Mouse (Mus musculus) embryonic facial prominence, embryonic 12.5 days (tissue): ENCODE results near the gene Stpg3. TPM values are rescaled to one million over a fixed set of nuclear protein-coding genes. Genes with fewer than 3 reads are reported as not detected.

Experiments
- ATAC-seq: fragments of 200-750 bp; cut with Nextera tagmentation; 2 replicates; pipeline ENCODE4 v1.8.0; 2017; ENCODE audit not compliant: insufficient number of reproducible peaks, insufficient read depth, low FRiP score, low TSS enrichment
- H3K27ac ChIP-seq: fragments of 300-500 bp; sonication (generic); 2 replicates; pipeline ENCODE4 v1.5.1; 2016; ENCODE audit warnings: mild to moderate bottlenecking
- H3K27me3 ChIP-seq: fragments of 300-500 bp; sonication (generic); 2 replicates; pipeline ENCODE4 v1.6.1; 2016; ENCODE audit warnings: mild to moderate bottlenecking, moderate library complexity
- H3K36me3 ChIP-seq: fragments of 300-500 bp; sonication (generic); 2 replicates; pipeline ENCODE4 v1.6.1; 2016; ENCODE audit warnings: mild to moderate bottlenecking
- H3K4me1 ChIP-seq: fragments of 300-500 bp; sonication (generic); 2 replicates; pipeline ENCODE4 v1.6.1; 2016
- H3K4me2 ChIP-seq: fragments of 300-500 bp; sonication (generic); replicated peaks from 2 replicates; pipeline ENCODE4 v1.6.1; 2016; ENCODE audit warnings: mild to moderate bottlenecking, moderate library complexity
- H3K4me3 ChIP-seq: fragments of 300-500 bp; sonication (generic); 2 replicates; pipeline ENCODE4 v1.5.1; 2016; ENCODE audit warnings: mild to moderate bottlenecking
- H3K9ac ChIP-seq: fragments of 300-500 bp; sonication (generic); 2 replicates; pipeline ENCODE4 v1.6.1; 2016; ENCODE audit warnings: mild to moderate bottlenecking, moderate library complexity
- H3K9me3 ChIP-seq: fragments of 300-500 bp; sonication (generic); 2 replicates; pipeline ENCODE4 v1.6.1; 2016; ENCODE audit warnings: mild to moderate bottlenecking, moderate library complexity
- WGBS: fragments of 180-500 bp; shearing (Covaris S2); methylation state at CpG from one replicate; pipeline ENCODE4 v1.1.7; 2016; 5-methylcytosine and 5-hydroxymethylcytosine counted together
- polyA plus RNA-seq: library from polyadenylated mRNA; unstranded; fragments of >200 nt; fragmentation: Nextera tagmentation; extraction: Ambion mirVana; gene quantifications from 2 replicates; pipeline ENCODE4 v1.2.1, GENCODE M21; 2016

Stpg3 gene
- polyA plus RNA-seq, 1 experiment from 2014 or later = not detected

DNA sequence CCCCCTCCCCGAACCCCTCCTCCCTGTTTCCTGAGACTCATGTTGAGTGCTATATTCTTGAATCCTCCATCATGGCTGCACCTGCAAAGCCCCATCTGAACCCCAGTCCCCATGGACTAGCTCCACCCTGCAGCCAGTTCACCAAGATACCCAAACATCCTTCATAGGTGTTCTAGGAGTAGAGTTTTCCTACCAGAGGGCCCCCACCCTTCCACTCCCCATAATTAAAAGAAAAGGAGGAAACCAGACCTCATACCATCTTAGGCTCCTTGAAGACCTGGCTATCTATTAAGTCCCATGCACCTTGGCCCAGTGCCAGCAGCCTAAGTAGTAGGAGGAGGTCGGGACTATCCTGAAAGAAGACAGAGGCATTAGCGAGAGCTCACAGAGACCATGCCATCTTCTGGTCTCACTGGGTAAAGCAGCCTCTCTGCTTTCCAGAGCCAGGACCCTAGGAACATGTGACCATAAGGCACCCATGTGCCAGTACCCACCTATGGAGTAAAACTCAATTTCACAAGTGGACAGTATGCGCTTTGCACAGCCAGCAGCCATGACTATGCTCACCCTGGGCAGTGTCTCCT lies 10.7 kb downstream of the Stpg3 start:
- WGBS = 65% methylated on average over 4 of the region's 4 CpGs
- Histone ChIP-seq H3K4me3 (no peak overlapping the region), H3K36me3 (peaks cover 88% of the 10 kb centered on the region), H3K4me2 (no peak overlapping the region), H3K27ac (no peak overlapping the region), H3K9ac (no peak overlapping the region), H3K9me3 (no peaks in the 10 kb centered on the region), H3K27me3 (no peaks in the 10 kb centered on the region), H3K4me1 (no peaks in the 10 kb centered on the region)
- no peak for ATAC-seq

DNA sequence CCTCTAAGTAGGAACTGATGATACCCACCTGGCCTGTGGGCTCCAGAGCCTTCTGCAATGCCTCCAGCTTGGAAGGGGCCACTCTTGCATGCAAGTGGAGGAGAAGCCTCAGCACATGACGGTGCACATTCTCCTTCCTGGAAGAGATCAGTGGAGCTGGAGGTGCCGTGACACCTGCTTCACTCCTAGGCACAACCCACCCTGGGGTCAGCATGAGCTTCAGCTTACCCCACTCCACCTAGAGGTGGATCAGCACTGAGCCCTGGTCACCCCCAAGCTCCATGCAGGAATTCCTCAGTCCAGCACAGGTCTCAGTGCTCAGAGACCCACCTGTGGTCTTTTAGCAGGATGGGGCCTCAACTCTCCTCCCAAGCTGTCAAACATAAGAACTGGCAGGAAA lies 13.8 kb downstream of the Stpg3 start:
- no peaks in the 10 kb centered on the region for H3K9me3 ChIP-seq
- H3K27me3 ChIP-seq = peaks cover 19% of the 10 kb centered on the region
- H3K4me3 ChIP-seq = no peak overlapping the region
- H3K27ac ChIP-seq = no peak overlapping the region
- peaks cover 65% of the 10 kb centered on the region for H3K36me3 ChIP-seq
- H3K4me1 ChIP-seq = peaks cover 10% of the 10 kb centered on the region; the same call in 1 of the 2 replicates
- 87% methylated on average over 2 of the region's 2 CpGs for WGBS
- no peak for ATAC-seq
- no peak overlapping the region for H3K9ac ChIP-seq
- H3K4me2 ChIP-seq = no peak overlapping the region

DNA sequence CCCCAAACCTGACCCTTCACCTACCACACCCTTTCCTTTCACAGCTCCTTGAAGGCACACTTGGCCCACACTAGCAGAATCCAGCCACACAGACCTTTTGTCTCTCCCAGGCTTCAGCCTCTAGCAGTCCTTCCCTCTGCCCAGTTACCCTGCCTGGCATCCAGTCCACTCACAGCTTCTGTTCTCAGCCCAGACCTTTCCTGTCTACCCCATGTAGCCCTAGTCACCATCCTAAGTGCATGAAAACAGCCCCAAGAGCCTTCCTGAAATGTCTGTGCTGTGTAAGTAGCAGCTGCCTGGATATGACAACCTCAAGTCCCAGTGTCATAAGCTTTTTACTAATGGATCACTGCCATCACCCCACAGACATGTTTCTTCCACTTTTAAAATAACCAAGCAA lies 16.5 kb downstream of the Stpg3 start:
- peaks cover 40% of the 10 kb centered on the region for H3K36me3 ChIP-seq
- peaks cover 16% of the 10 kb centered on the region for H3K4me1 ChIP-seq
- H3K9me3 ChIP-seq = no peaks in the 10 kb centered on the region
- H3K27me3 ChIP-seq = peaks cover 39% of the 10 kb centered on the region
- no peak overlapping the region for H3K9ac ChIP-seq
- no peak for ATAC-seq
- no peak overlapping the region for H3K4me2 ChIP-seq
- H3K4me3 ChIP-seq = no peak overlapping the region
- H3K27ac ChIP-seq = no peak overlapping the region

DNA sequence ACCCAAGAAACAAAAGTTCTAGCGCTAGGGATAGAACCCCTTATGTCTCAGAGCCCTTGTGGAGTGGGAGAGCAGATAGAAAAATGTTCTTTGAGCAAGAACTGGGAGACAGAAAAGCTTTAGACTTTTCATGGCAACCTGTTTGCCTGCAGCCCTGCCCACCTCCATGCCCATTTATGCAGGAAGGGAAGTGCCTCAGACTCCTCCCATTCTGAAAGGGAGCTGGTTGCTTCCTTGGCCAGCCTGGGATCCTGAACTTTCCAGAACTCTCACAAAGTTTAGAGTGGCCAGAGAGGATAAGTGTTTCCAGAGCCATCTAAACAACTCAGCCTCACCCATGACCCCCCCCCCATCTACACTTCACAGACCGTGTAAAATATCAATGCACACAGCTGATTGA lies 17.2 kb downstream of the Stpg3 start:
- no peak overlapping the region for H3K9ac ChIP-seq

DNA sequence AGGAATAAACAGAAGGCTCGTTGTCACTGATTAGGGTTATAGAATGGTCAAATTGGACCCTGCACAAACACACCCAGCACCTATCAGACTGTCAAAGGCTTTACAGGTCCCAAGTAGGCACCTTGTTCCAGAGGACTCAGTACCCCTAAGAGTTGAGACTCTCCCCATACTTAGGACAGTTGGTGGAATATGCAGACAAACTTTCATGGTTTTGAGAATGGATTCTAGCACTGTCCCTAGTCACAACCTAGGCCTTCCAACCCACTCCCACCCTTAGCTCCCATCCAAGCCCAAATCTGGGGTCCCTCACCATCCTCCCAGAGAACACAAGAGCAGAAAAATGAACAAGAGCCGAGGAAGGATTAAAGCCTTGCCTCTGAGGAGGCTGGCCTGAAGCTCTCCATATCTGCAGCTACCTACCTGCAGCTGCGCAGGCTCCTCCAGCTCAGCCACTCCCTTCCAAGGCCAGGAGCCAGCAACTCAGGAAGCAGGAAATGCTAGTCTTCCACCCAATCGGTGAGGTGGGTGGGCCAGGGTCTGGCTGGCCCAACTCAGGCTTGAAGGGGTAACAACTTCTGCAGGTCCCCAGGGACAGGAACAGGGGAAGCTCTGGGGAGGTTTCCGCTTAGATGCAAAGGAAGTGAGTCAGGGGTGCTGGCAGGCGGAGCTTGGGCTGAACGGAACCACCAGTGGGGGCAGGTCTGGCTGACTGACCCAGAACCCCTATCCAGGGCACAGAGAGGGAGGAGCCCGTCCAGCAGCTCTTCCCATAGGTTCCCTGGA lies 18.1 kb downstream of the Stpg3 start, which contains the start of gene Tor4a:
Gene Tor4a (minus strand): TSS at position 715 of the 783 bp plus-strand sequence.
- Histone ChIP-seq H3K27me3 (peaks cover 39% of the 10 kb centered on the region), H3K9me3 (no peaks in the 10 kb centered on the region), H3K4me3 (peak within 1 kb of the TSS; percentile 25), H3K4me2 (peak within 1 kb of the TSS; percentile 43), H3K4me1 (peaks cover 16% of the 10 kb centered on the region), H3K27ac (no peak within 1 kb of the TSS), H3K36me3 (peaks cover 24% of the 10 kb centered on the region), H3K9ac (no peak within 1 kb of the TSS)
- no peak for ATAC-seq
- WGBS = 9% methylated on average over 8 of the region's 8 CpGs

More for the DNA sequence above, 17.2 kb downstream of the Stpg3 start:
- WGBS = 26% methylated on average over 2 of the region's 2 CpGs
- ATAC-seq = no peak
- no peaks in the 10 kb centered on the region for H3K9me3 ChIP-seq
- H3K27me3 ChIP-seq = peaks cover 39% of the 10 kb centered on the region
- H3K4me3 ChIP-seq = no peak overlapping the region
- H3K4me2 ChIP-seq = no peak overlapping the region; the same call in 1 of the 2 replicates
- H3K27ac ChIP-seq = no peak overlapping the region
- H3K36me3 ChIP-seq = peaks cover 32% of the 10 kb centered on the region
- peaks cover 16% of the 10 kb centered on the region for H3K4me1 ChIP-seq

DNA sequence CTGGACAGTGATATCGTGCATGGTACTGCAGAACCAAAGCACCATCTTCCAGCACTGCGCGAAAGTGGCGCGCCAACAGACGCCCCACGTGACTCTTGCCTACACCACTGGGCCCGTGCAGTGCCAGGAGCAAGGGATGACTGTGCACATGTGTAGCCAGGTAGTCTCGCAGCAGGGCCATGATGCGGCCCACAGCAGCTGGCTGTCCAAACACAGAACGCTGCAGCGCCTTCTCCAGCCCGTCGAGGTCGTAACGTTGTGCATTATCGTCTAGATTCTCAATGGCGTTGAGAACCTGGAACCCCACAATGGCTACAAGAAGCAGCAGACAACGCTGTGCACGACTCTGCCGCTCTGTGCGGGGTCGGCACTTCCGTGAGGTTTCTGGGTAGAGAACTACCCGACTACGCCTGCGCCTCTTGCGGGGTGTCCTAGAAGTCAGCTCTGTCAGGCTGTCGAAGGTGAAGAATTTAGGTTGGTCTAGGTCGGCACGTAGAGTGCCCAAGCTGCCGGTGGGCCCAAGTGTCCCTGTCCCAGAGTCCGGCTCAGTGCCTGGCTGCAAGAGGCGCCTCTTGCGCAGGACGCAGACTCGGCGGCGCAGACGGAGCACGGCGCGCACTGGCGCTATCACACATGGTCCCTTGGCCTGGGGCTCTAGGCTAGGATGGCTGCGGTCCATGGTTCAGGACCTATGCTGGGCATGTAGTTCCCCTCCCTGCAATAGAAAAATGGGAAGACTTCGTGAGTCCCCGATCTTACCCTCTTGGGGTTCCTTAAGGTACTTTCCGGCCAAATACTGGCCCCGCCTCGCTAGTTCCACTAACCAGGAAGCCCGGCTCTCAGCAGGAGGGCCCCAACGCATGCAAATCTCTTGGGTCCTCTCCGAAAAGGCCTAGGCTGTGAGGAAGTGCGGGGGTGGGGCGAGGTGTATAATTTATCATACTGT lies 19.0 kb downstream of the Stpg3 start:
- 19% methylated on average over 55 of the region's 55 CpGs for WGBS
- H3K27me3 ChIP-seq = peaks cover 39% of the 10 kb centered on the region
- peak overlapping the region; percentile 25 for H3K4me3 ChIP-seq
- H3K36me3 ChIP-seq = peaks cover 16% of the 10 kb centered on the region
- no peak overlapping the region for H3K27ac ChIP-seq
- H3K4me2 ChIP-seq = peak overlapping the region; percentile 43
- no peak for ATAC-seq
- H3K9ac ChIP-seq = no peak overlapping the region
- peaks cover 16% of the 10 kb centered on the region for H3K4me1 ChIP-seq
- no peaks in the 10 kb centered on the region for H3K9me3 ChIP-seq

DNA sequence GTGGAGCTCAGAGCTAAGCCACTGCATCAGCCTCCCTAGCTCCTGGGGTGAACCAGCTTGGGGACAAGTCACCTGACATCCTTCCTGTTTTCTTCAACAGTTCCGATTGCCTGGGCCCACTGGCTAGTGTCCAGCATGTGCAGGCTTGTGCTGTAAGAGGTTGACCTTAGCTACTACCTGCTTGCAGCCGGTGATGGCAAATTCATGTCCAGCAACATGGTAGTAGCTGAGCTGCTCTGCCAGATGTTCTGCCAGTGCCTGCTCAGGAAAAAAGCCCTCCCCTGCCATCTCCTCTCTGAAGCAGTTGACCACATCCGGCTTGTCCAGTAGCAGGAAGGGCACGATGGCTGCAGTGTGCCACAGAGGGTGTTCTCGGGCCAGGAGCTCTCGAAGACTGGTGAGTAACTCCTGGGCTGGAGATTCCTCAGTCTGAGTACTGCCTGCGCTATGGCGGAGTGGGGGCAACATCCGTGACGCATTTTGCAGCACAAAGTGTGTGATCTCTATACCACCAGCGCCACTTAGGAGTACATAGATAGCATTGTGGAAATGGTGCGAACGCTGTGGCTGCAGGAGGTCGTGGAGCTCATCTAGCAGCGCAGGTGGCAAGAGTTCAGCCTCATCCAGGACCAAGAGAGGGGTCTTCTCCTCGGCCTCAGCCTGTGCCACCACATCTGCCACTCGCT lies 19.8 kb downstream of the Stpg3 start:
- no peak overlapping the region for H3K9ac ChIP-seq
- H3K27ac ChIP-seq = no peak overlapping the region
- H3K27me3 ChIP-seq = peaks cover 39% of the 10 kb centered on the region
- peak overlapping the region; percentile 43; the same call in 1 of the 2 replicates for H3K4me2 ChIP-seq
- WGBS = 79% methylated on average over 17 of the region's 17 CpGs
- no peak for ATAC-seq
- peaks cover 7% of the 10 kb centered on the region for H3K36me3 ChIP-seq
- H3K4me3 ChIP-seq = no peak overlapping the region
- H3K4me1 ChIP-seq = peaks cover 16% of the 10 kb centered on the region
- H3K9me3 ChIP-seq = no peaks in the 10 kb centered on the region

DNA sequence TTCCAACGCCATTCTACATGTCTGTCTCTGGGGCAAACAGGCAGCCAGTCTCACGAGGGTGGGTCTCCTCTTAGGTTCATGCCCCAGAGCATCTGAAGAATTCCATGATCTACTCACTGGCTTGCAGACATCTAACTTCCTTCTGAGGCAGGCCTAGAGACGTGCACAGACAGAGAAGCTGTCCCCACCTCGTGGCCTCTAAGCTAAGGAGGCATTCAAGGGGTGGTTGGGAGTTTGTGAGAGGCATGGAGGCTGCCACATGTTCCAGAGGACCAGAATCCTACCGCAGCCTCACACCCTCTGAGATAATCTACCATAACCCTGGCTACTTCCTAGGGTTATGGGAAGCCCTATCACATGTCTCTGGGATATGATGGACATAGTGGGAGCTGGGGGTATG lies 20.4 kb downstream of the Stpg3 start:
- WGBS = 74% methylated on average over 5 of the region's 5 CpGs
- no peak overlapping the region for H3K4me2 ChIP-seq
- H3K4me1 ChIP-seq = peaks cover 16% of the 10 kb centered on the region
- 0 out of 2 replicates have a peak overlapping the region, but pooled peaks have one; percentile 33 for H3K9ac ChIP-seq
- H3K27me3 ChIP-seq = peaks cover 39% of the 10 kb centered on the region
- H3K36me3 ChIP-seq = peaks cover 2% of the 10 kb centered on the region; the same call in 1 of the 2 replicates
- no peak overlapping the region for H3K4me3 ChIP-seq
- H3K27ac ChIP-seq = no peak overlapping the region
- H3K9me3 ChIP-seq = no peaks in the 10 kb centered on the region
- no peak for ATAC-seq

DNA sequence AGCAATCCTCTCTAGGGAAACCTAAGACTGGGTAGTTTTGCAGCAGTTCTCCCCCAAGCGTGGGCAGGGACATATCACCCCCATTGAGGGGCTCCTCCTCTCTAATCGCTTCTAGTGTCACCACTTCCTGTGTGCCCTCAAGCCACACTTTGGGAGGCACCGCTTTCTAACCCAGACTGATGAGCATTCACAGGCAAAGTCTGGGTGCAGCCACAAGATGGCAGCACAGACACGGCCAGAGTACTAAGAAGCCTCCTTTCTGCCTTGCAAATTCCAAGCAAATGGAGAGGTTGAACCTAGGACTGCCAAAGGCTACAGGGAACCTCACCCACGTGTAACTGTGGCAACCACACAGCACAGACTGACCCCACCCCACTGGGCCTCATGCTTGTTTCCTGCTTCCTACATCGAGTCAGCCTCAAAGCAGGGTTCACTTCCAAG lies 21.1 kb downstream of the Stpg3 start:
- H3K36me3 ChIP-seq = no peaks in the 10 kb centered on the region
- peaks cover 39% of the 10 kb centered on the region for H3K27me3 ChIP-seq
- no peaks in the 10 kb centered on the region for H3K9me3 ChIP-seq
- peak overlapping the region; percentile 27; the same call in 1 of the 2 replicates for H3K4me2 ChIP-seq
- under 1% methylated on average over 6 of the region's 6 CpGs for WGBS
- H3K27ac ChIP-seq = no peak overlapping the region
- ATAC-seq = peak; percentile 57
- H3K9ac ChIP-seq = peak overlapping the region; percentile 33; the same call in 1 of the 2 replicates
- H3K4me1 ChIP-seq = peaks cover 16% of the 10 kb centered on the region
- no peak overlapping the region for H3K4me3 ChIP-seq

DNA sequence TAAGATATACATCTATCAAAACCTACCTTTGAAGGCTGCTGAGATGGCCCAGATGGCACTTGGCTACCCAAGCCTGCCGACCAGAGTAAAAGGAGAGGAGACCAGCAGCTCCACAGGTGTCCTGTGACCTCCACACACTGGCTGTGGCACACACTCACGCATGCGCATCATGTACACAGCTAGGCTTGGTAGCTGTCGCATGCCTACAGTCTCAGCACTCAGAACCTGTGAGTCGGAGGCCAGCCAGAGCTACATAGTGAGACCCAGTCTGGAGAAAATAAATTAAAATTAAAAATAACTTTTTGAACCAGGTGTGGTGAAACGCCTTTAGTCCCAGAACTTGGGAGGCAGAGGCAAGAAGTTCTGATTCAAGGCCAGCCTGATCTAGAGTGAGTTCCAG lies 26.6 kb downstream of the Stpg3 start:
- Histone ChIP-seq H3K27ac (no peak overlapping the region), H3K4me1 (peaks cover 14% of the 10 kb centered on the region; the same call in 1 of the 2 replicates), H3K9ac (no peak overlapping the region), H3K4me3 (no peak overlapping the region), H3K4me2 (no peak overlapping the region), H3K36me3 (no peaks in the 10 kb centered on the region), H3K27me3 (peaks cover 27% of the 10 kb centered on the region), H3K9me3 (no peaks in the 10 kb centered on the region)
- 79% methylated on average over 6 of the region's 6 CpGs for WGBS
- no peak for ATAC-seq

DNA sequence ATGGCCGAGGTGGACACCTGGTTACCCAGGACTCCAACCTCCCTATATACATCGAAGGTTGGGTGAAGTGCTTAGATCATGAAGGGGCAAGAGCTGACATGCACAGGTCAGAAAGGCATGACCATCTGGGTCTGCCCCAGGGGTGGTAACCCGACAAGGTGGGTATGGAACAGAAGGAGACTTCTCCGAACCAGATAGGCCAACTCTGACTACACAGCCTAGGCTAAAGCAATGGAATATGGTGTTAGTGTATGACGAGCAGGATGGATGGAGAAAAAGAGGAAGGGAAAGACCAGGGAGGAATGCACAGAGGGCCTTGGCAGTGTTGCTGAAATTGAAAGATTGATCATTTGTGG lies 27.9 kb downstream of the Stpg3 start:
- H3K36me3 ChIP-seq = no peaks in the 10 kb centered on the region
- 28% methylated on average over 5 of the region's 5 CpGs for WGBS
- H3K4me2 ChIP-seq = peak overlapping the region; percentile 89
- peak overlapping the region; percentile 51 for H3K4me3 ChIP-seq
- no peaks in the 10 kb centered on the region for H3K9me3 ChIP-seq
- peak overlapping the region; percentile 64; the same call in 1 of the 2 replicates for H3K9ac ChIP-seq
- H3K27me3 ChIP-seq = peaks cover 39% of the 10 kb centered on the region
- no peak overlapping the region; the same call in 1 of the 2 replicates for H3K27ac ChIP-seq
- H3K4me1 ChIP-seq = peaks cover 14% of the 10 kb centered on the region; the same call in 1 of the 2 replicates
- 0 out of 2 replicates have a peak, but pooled peaks have one; percentile 1 for ATAC-seq
